Mouse (Mus musculus): ENCODE results near the gene Usp2.

DNA sequence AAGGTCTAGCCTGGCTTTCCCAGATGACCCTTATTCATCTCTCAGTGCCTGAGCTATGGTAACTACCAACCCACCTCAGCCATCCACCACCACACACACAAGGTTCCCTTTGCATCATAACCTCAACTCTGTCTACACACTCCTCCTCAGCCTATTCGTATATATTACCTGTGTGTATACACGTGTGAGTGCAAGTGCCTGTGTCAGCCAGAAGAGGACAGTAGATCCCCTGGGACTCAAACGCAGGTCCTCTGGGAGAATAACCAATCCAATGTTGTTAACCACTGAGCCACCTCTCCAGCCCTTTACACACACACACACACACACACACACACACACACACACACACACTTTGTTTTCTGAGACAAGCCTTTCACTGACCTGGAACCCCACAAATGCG, 36.2 kb upstream of the Usp2 start:
- TF ChIP-seq CTCF (IDR thresholded peaks at IDR 0.05; ENCODE audit: extremely low read depth, insufficient read depth, low read length) (no peak), POLR2A (IDR thresholded peaks at IDR 0.05; ENCODE audit: extremely low read depth, insufficient read depth, low read length) (no peak)
